Mouse (Mus musculus): ENCODE results near the gene Spata2l. TPM values are rescaled to one million over a fixed set of nuclear protein-coding genes. Genes with fewer than 3 reads are reported as not detected.
"Not testable (repeated sequence)": the region's sequence is repeated elsewhere in the genome, so short reads cannot be mapped to it uniquely, and the experiment has no call there.

The Spata2l gene
- polyA plus RNA-seq, 1 experiment from 2014 or later = 6.1 TPM

DNA sequence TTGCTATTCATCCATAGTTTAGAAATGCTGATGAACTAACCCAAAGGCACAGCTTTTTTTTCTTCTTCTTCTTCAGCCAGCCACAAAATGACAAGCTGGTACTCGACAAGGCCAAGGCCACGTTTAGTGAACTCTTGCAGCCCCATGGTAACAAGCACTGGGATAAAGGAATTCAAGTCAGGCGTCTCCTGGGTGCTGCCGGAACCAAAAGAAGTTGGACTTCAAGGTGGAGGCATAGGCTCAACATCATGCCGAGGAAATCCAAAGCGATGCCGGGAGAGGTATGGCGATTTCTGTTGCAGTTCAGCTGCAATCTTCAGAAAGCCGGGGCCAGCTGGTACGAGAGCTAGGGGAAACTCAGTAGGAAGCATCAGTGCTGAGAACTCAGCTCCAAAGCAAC is 3.4 kb upstream of the Spata2l start:
- ATAC-seq (replicated peaks; ENCODE audit: low FRiP score, low read depth) = no peak
- H3K4me3 ChIP-seq (replicated peaks; ENCODE audit: low read depth, low read length) = no peak overlapping the region

DNA sequence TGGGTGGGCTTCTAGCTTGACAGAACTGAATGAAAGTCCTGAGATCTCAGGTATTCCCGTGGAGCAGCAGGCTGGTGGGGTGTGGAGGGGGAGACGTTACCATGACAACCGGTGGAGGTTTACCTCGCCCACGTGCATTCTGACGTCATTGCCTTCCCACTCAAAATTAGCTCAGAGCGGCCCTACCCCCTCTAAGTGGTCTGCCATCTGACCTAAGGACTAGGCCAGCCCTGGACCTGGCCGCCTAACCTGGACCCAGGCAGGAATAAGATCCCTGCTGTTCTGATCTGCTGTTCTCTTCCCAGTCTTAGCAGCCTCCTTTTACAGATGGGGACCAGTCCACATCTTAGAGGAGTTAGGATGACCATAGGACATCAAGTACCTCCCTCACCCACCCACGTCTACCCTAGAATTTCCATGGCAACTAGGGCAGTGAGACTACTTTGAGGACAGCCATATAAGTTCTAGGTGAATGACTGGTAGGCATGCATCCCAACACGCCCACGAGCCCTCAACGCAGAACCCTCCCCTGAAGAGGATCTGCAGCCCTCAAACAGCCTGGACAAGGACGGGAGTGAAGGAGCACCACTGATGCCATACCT is 1.0 kb downstream of the Spata2l start:
- Histone ChIP-seq H3K4me2 (ENCODE audit: low read length) (peak overlapping the region; percentile 95), H3K9ac (ENCODE audit: low read depth, low read length) (peak overlapping the region; percentile 68; the same call in 1 of the 2 replicates), H3K4me3 (replicated peaks; ENCODE audit: low read depth, low read length) (peak overlapping the region; percentile 68), H3K36me3 (ENCODE audit: insufficient read depth, low read length) (no peaks in the 10 kb centered on the region), H3K4me1 (replicated peaks; ENCODE audit: insufficient read depth, low read length) (peaks cover 12% of the 10 kb centered on the region; the same call in 1 of the 2 replicates), H3K9me3 (replicated peaks; ENCODE audit: low read length) (no peaks in the 10 kb centered on the region), H3K27me3 (ENCODE audit: insufficient read depth, low read length) (no peaks in the 10 kb centered on the region), H3K27ac (no peak overlapping the region)
- DNase-seq (ENCODE audit: low spot score) (peak; percentile 14), ATAC-seq (replicated peaks; ENCODE audit: low FRiP score, low read depth) (peak; percentile 5; the same call in 1 of the 2 replicates)
- no peak for TF ChIP-seq CTCF (IDR thresholded peaks at IDR 0.05; ENCODE audit: low read depth)
- WGBS = 18% methylated on average over 13 of the region's 13 CpGs

More for the DNA sequence above, 3.4 kb upstream of the Spata2l start:
- no peak overlapping the region for H3K4me2 ChIP-seq (ENCODE audit: low read length)
- WGBS = 89% methylated on average over 10 of the region's 10 CpGs
- TF ChIP-seq CTCF (IDR thresholded peaks at IDR 0.05; ENCODE audit: low read depth) = no peak
- peaks cover 11% of the 10 kb centered on the region; the same call in 1 of the 2 replicates for H3K4me1 ChIP-seq (replicated peaks; ENCODE audit: insufficient read depth, low read length)
- DNase-seq (ENCODE audit: low spot score) = no peak
- no peaks in the 10 kb centered on the region for H3K27me3 ChIP-seq (ENCODE audit: insufficient read depth, low read length)
- no peak overlapping the region for H3K27ac ChIP-seq
- no peak overlapping the region for H3K9ac ChIP-seq (ENCODE audit: low read depth, low read length)
- H3K36me3 ChIP-seq (ENCODE audit: insufficient read depth, low read length) = peaks cover 9% of the 10 kb centered on the region; the same call in 1 of the 2 replicates
- no peaks in the 10 kb centered on the region for H3K9me3 ChIP-seq (replicated peaks; ENCODE audit: low read length)

DNA sequence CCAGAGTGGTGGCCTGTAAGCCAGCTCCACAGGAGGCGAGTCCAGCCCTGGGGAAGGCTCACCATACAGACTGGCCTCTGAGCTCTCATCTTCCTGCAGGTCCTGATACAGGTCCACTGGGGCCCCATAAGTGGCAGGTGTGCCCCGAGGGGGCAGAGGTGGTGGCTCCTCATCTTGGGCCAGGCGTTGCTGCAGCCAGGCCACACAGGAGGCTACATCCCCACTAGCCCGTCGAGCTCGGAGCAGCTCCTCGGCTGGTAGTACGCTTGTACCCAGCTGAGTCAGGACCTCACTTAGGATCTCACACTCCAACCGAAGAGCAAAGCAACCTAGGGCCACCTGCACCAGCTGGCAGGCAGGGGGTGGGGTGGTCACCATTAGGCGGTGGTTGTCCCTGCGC is 2.3 kb downstream of the Spata2l start:
- peaks cover 12% of the 10 kb centered on the region; the same call in 1 of the 2 replicates for H3K4me1 ChIP-seq (replicated peaks; ENCODE audit: insufficient read depth, low read length)
- ATAC-seq (replicated peaks; ENCODE audit: low FRiP score, low read depth) = no peak
- no peak for TF ChIP-seq CTCF (IDR thresholded peaks at IDR 0.05; ENCODE audit: low read depth)
- H3K27ac ChIP-seq = no peak overlapping the region
- no peaks in the 10 kb centered on the region for H3K9me3 ChIP-seq (replicated peaks; ENCODE audit: low read length)
- H3K9ac ChIP-seq (ENCODE audit: low read depth, low read length) = no peak overlapping the region
- no peak for DNase-seq (ENCODE audit: low spot score)
- 78% methylated on average over 11 of the region's 11 CpGs for WGBS
- H3K4me3 ChIP-seq (replicated peaks; ENCODE audit: low read depth, low read length) = no peak overlapping the region
- H3K27me3 ChIP-seq (ENCODE audit: insufficient read depth, low read length) = no peaks in the 10 kb centered on the region
- H3K36me3 ChIP-seq (ENCODE audit: insufficient read depth, low read length) = no peaks in the 10 kb centered on the region
- H3K4me2 ChIP-seq (ENCODE audit: low read length) = no peak overlapping the region

DNA sequence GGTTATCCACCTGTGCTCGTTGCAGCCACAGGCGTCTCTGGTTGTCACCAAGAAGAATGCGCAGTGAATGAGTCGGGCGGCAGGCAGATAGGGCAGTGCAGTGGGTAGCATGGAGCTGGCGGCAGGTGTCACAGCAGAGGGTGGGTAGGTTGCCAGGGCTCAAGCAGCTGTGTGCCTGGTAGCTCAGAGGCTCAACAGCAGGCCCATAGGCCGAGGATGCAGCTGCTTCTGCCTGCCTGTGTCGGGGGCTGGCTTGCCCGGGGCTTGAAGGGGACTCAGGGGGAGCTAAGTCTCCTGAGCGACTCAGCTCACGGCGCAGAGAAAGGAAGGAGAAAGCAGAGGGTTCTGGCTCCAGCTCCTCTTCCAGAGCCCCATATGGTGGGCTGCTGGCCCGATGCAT is 2.7 kb downstream of the Spata2l start:
- Histone ChIP-seq H3K4me1 (replicated peaks; ENCODE audit: insufficient read depth, low read length) (peaks cover 12% of the 10 kb centered on the region; the same call in 1 of the 2 replicates), H3K4me2 (ENCODE audit: low read length) (no peak overlapping the region), H3K27ac (no peak overlapping the region), H3K9ac (ENCODE audit: low read depth, low read length) (no peak overlapping the region), H3K4me3 (replicated peaks; ENCODE audit: low read depth, low read length) (no peak overlapping the region), H3K9me3 (replicated peaks; ENCODE audit: low read length) (no peaks in the 10 kb centered on the region), H3K27me3 (ENCODE audit: insufficient read depth, low read length) (no peaks in the 10 kb centered on the region), H3K36me3 (ENCODE audit: insufficient read depth, low read length) (no peaks in the 10 kb centered on the region)
- whole genome bisulfite sequencing = 64% methylated on average over 13 of the region's 13 CpGs
- no peak for DNase-seq (ENCODE audit: low spot score)
- ATAC-seq (replicated peaks; ENCODE audit: low FRiP score, low read depth) = no peak
- TF ChIP-seq CTCF (IDR thresholded peaks at IDR 0.05; ENCODE audit: low read depth) = no peak

DNA sequence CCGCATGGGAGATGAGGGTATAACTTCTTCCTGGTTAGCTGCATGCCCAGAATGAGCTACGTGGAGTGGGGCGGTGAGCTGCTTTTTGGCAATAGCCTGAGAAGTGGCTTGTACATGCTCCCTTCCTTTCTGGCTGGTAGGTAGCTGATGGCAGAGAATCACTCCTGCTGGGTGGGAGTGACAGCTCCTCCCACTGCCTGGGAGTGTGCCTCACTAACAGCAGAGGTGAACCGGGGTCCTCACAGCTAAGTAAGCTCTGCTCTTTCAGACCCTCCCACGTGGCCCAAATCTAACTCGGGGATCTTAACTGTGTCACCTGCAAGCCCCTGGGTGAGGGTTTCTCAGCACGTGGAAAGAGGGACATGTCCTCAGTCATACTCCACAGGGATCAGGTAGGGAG is 3.5 kb downstream of the Spata2l start:
- TF ChIP-seq CTCF (IDR thresholded peaks at IDR 0.05; ENCODE audit: low read depth) = no peak
- Histone ChIP-seq H3K9me3 (replicated peaks; ENCODE audit: low read length) (no peaks in the 10 kb centered on the region), H3K4me3 (replicated peaks; ENCODE audit: low read depth, low read length) (no peak overlapping the region), H3K27ac (no peak overlapping the region), H3K9ac (ENCODE audit: low read depth, low read length) (no peak overlapping the region), H3K36me3 (ENCODE audit: insufficient read depth, low read length) (0 out of 2 replicates have a peak, but pooled peaks cover 4% of the 10 kb centered on the region), H3K27me3 (ENCODE audit: insufficient read depth, low read length) (no peaks in the 10 kb centered on the region), H3K4me1 (replicated peaks; ENCODE audit: insufficient read depth, low read length) (peaks cover 12% of the 10 kb centered on the region; the same call in 1 of the 2 replicates), H3K4me2 (ENCODE audit: low read length) (no peak overlapping the region)
- WGBS = 21% methylated on average over 7 of the region's 7 CpGs
- ATAC-seq (replicated peaks; ENCODE audit: low FRiP score, low read depth) (no peak), DNase-seq (ENCODE audit: low spot score) (no peak)

DNA sequence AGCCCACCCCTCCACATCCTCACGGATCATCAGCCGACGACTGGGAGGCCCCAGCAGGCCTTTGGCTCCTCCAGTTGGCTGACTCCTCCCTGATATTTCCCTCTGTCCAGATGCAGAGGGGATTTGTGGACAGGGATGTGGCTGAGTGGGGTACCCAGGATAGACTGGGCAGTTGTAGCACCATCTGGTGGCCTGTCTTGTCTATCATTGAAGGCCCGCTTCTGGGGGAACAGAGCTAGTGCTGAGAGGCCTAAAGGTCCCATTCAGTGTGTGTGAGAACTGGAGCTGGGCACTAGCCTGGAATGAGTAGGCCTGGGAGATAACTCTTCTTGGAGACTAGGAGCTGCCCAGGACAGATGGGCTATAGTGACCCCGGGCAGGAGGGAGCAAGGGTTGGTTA is 4.3 kb downstream of the Spata2l start:
- H3K4me2 ChIP-seq (ENCODE audit: low read length) = no peak overlapping the region
- DNase-seq (ENCODE audit: low spot score) = peak; percentile 47
- 32% methylated on average over 5 of the region's 5 CpGs for WGBS

DNA sequence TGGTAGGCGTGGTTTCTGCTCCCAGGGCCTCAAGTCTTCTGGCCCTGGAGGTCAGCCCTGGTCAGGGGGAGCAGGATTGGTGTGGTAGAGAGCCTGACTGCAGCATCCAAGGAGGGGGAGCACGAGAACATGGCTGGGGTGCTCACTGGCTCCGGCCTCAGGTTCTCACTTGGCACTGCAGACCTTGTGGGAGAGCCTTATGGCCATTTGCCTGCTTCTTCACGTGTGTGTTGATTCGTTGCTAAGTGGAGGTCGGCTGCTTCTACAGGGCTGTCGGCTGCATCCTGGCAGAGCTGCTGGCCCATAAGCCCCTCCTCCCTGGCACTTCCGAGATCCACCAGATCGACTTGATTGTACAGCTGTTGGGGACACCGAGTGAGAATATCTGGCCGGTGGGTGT is 5.7 kb downstream of the Spata2l start:
- WGBS = 84% methylated on average over 10 of the region's 11 CpGs
- H3K27me3 ChIP-seq (ENCODE audit: insufficient read depth, low read length); H3K4me2 ChIP-seq (ENCODE audit: low read length); H3K36me3 ChIP-seq (ENCODE audit: insufficient read depth, low read length); DNase-seq (ENCODE audit: low spot score); H3K27ac ChIP-seq; H3K9ac ChIP-seq (ENCODE audit: low read depth, low read length); H3K4me3 ChIP-seq (replicated peaks; ENCODE audit: low read depth, low read length); ATAC-seq (replicated peaks; ENCODE audit: low FRiP score, low read depth); H3K9me3 ChIP-seq (replicated peaks; ENCODE audit: low read length): not testable (repeated sequence)
- peaks cover 13% of the 10 kb centered on the region; the same call in 1 of the 2 replicates for H3K4me1 ChIP-seq (replicated peaks; ENCODE audit: insufficient read depth, low read length)

More for the DNA sequence above, 4.3 kb downstream of the Spata2l start:
- no peaks in the 10 kb centered on the region for H3K9me3 ChIP-seq (replicated peaks; ENCODE audit: low read length)
- H3K27me3 ChIP-seq (ENCODE audit: insufficient read depth, low read length) = no peaks in the 10 kb centered on the region
- H3K4me3 ChIP-seq (replicated peaks; ENCODE audit: low read depth, low read length) = no peak overlapping the region
- H3K4me1 ChIP-seq (replicated peaks; ENCODE audit: insufficient read depth, low read length) = peaks cover 12% of the 10 kb centered on the region; the same call in 1 of the 2 replicates
- no peak overlapping the region for H3K9ac ChIP-seq (ENCODE audit: low read depth, low read length)
- peak; percentile 62 for TF ChIP-seq CTCF (IDR thresholded peaks at IDR 0.05; ENCODE audit: low read depth)
- ATAC-seq (replicated peaks; ENCODE audit: low FRiP score, low read depth) = no peak
- no peak overlapping the region for H3K27ac ChIP-seq
- H3K36me3 ChIP-seq (ENCODE audit: insufficient read depth, low read length) = 0 out of 2 replicates have a peak, but pooled peaks cover 5% of the 10 kb centered on the region

Measured in kidney, postnatal 0 days (tissue).